Mouse (Mus musculus) midbrain, embryonic 15.5 days (tissue): ENCODE results near the gene Ino80b. TPM values are rescaled to one million over a fixed set of nuclear protein-coding genes. Genes with fewer than 3 reads are reported as not detected.

Experiments
- microRNA counts: library from miRNA; unstranded; fragments of <30 nt; microRNA quantifications from one replicate; lab custom pipeline; 2016
- microRNA-seq: library from miRNA; unstranded; fragments of <30 nt; microRNA quantifications from one replicate; pipeline ENCODE4, GENCODE M21; 2016
- polyA plus RNA-seq: library from polyadenylated mRNA; unstranded; fragments of >200 nt; fragmentation: Nextera tagmentation; extraction: Ambion mirVana; gene quantifications from 2 replicates; pipeline ENCODE4 v1.2.1, GENCODE M21; 2015

The Ino80b gene
- polyA plus RNA-seq, 1 experiment from 2014 or later = 15.1 TPM

MicroRNA genes within 50 kb of the gene (microRNA counts, 519-probe panel; counts per million panel counts)
- microRNA mmu-miR-3470a+mmu-miR-3470b (lab: Ali Mortazavi, UCI) = 1,813 counts per million, percentile 12 among the panel's probes with 10 or more counts

Small RNA genes lying within 50 kb of the gene (microRNA-seq; reads per million reads assigned to microRNA genes)
- gene Mir3470a = not detected

Other genes with a start within 250 kb of the Ino80b start
- gene Sema4f, start 185.7 kb downstream of the Ino80b start, polyA plus RNA-seq = 20.3 and 21.7 TPM in 2 replicates
- gene M1ap, start 178.5 kb downstream of the Ino80b start, polyA plus RNA-seq = 0.22 TPM in 1 of 2 replicates, not detected in the other
- gene Dok1, start 92.0 kb downstream of the Ino80b start, polyA plus RNA-seq = 2.3 TPM in 2 replicates
- gene Loxl3, start 91.3 kb downstream of the Ino80b start, polyA plus RNA-seq = 6.8 and 7.6 TPM in 2 replicates
- gene Aup1, start 70.9 kb downstream of the Ino80b start, polyA plus RNA-seq = 182 and 198 TPM in 2 replicates
- gene Htra2, start 70.2 kb downstream of the Ino80b start, polyA plus RNA-seq = 79.0 and 81.2 TPM in 2 replicates
- gene Dqx1, start 67.6 kb downstream of the Ino80b start, polyA plus RNA-seq = 0.51 and 0.75 TPM in 2 replicates
- gene Tlx2, start 55.1 kb downstream of the Ino80b start, polyA plus RNA-seq = not detected in 2 replicates
- gene Pcgf1, start 47.6 kb downstream of the Ino80b start, polyA plus RNA-seq = 56.3 and 56.8 TPM in 2 replicates
- 0.36 TPM in 1 of 2 replicates, not detected in the other for gene Lbx2, start 39.1 kb downstream of the Ino80b start, polyA plus RNA-seq
- 6.9 and 8.1 TPM in 2 replicates for gene Ccdc142, start 23.8 kb downstream of the Ino80b start, polyA plus RNA-seq
- gene Gm42688, start 23.8 kb downstream of the Ino80b start, polyA plus RNA-seq = 7.3 and 7.4 TPM in 2 replicates
- gene Mrpl53, start 16.4 kb downstream of the Ino80b start, polyA plus RNA-seq = 102 and 105 TPM in 2 replicates
- gene Mogs, start 9.9 kb downstream of the Ino80b start, polyA plus RNA-seq = 24.7 and 27.0 TPM in 2 replicates
- gene Wbp1, start 3.9 kb downstream of the Ino80b start, polyA plus RNA-seq = 176 and 196 TPM in 2 replicates
- gene Rtkn, start 10.0 kb upstream of the Ino80b start, polyA plus RNA-seq = 10.9 and 15.3 TPM in 2 replicates
- 20.8 and 21.6 TPM in 2 replicates for gene Wdr54, start 31.0 kb upstream of the Ino80b start, polyA plus RNA-seq
- 9.5 and 12.0 TPM in 2 replicates for gene 1700003E16Rik, start 31.0 kb upstream of the Ino80b start, polyA plus RNA-seq
- 162 TPM in 2 replicates for gene Dctn1, start 40.5 kb upstream of the Ino80b start, polyA plus RNA-seq
- gene Slc4a5, start 94.4 kb upstream of the Ino80b start, polyA plus RNA-seq = 0.37 and 0.41 TPM in 2 replicates
- gene Mthfd2, start 200.5 kb upstream of the Ino80b start, polyA plus RNA-seq = 28.9 and 31.0 TPM in 2 replicates
- 22.8 and 23.4 TPM in 2 replicates for gene Mob1a, start 200.6 kb upstream of the Ino80b start, polyA plus RNA-seq
- 44.0 and 54.3 TPM in 2 replicates for gene Bola3, start 223.7 kb upstream of the Ino80b start, polyA plus RNA-seq